Mouse (Mus musculus) testis, adult 2 months (tissue): ENCODE results near the gene Pck2. TPM values are rescaled to one million over a fixed set of nuclear protein-coding genes. Genes with fewer than 3 reads are reported as not detected.
A peak's percentile ranks its signal among the peaks of the same experiment; 100 is the strongest.

Source experiments
- H3K27ac ChIP-seq: fragments of 200-500 bp; 2 replicates; pipeline ENCODE4 v1.5.1; 2012; ENCODE audit warnings: low read depth, low read length; ENCODE audit not compliant: control insufficient read depth, insufficient read depth
- H3K27me3 ChIP-seq: fragments of 200-500 bp; 2 replicates; pipeline ENCODE4 v1.6.1; 2012; ENCODE audit warnings: mild to moderate bottlenecking, low read length, moderate library complexity; ENCODE audit not compliant: control insufficient read depth, insufficient read depth
- H3K36me3 ChIP-seq: fragments of 200-500 bp; 2 replicates; pipeline ENCODE4 v1.6.1; 2012; ENCODE audit warnings: mild to moderate bottlenecking, low read length; ENCODE audit not compliant: control insufficient read depth, insufficient read depth
- H3K4me1 ChIP-seq: fragments of 200-500 bp; 2 replicates; pipeline ENCODE4 v1.6.1; 2012; ENCODE audit warnings: low read length; ENCODE audit not compliant: control insufficient read depth, insufficient read depth
- H3K4me3 ChIP-seq: fragments of 200-500 bp; 2 replicates; pipeline ENCODE4 v1.5.1; 2012; ENCODE audit warnings: low read depth, mild to moderate bottlenecking, low read length, moderate library complexity, mixed read lengths; ENCODE audit not compliant: control insufficient read depth
- CTCF ChIP-seq: fragments of 200-500 bp; IDR thresholded peaks from 2 replicates; pipeline ENCODE4 v1.5.1; 2012; ENCODE audit warnings: low read depth, mild to moderate bottlenecking, inconsistent platforms, low read length, moderate library complexity; ENCODE audit not compliant: control insufficient read depth, insufficient read depth, insufficient replicate concordance
- POLR2A ChIP-seq: fragments of 200-500 bp; IDR thresholded peaks from 2 replicates; pipeline ENCODE4 v1.6.1; 2012; ENCODE audit warnings: low read depth, mild to moderate bottlenecking, inconsistent platforms, low read length, moderate library complexity; ENCODE audit not compliant: control insufficient read depth
- polyA plus RNA-seq: library from polyadenylated mRNA; depleted of rRNA; stranded (reverse); fragments of >200 nt; gene quantifications from 2 replicates; pipeline ENCODE4 v1.2.3, GENCODE M21; 2012

Gene Pck2
- polyA plus RNA-seq, 1 experiment = 2.8 TPM

- TF ChIP-seq CTCF (no peak), POLR2A (no peak)
- Histone ChIP-seq H3K4me1 (no peaks in the 10 kb centered on the region), H3K36me3 (no peaks in the 10 kb centered on the region), H3K27ac (no peak overlapping the region), H3K4me3 (no peak overlapping the region), H3K27me3 (no peaks in the 10 kb centered on the region)
Measured at GRCm38 (mm10) chr14:55555788-55556187, 15.7 kb downstream of the Pck2 start.

- Histone ChIP-seq H3K4me1 (peaks cover 10% of the 10 kb centered on the region), H3K36me3 (no peaks in the 10 kb centered on the region), H3K27me3 (no peaks in the 10 kb centered on the region), H3K27ac (no peak overlapping the region), H3K4me3 (no peak overlapping the region)
- TF ChIP-seq CTCF (peak; percentile 67; the same call in 1 of the 2 replicates), POLR2A (no peak)
Measured at GRCm38 (mm10) chr14:55557003-55557402, 16.9 kb downstream of the Pck2 start.

GRCm38 (mm10) chr14:55557587-55557986, 17.5 kb downstream of the Pck2 start:
- Histone ChIP-seq H3K4me1 (peaks cover 12% of the 10 kb centered on the region), H3K27ac (no peak overlapping the region; the same call in 1 of the 2 replicates), H3K36me3 (no peaks in the 10 kb centered on the region), H3K27me3 (no peaks in the 10 kb centered on the region), H3K4me3 (no peak overlapping the region)
- TF ChIP-seq POLR2A (no peak), CTCF (no peak)

- TF ChIP-seq CTCF (no peak), POLR2A (no peak)
- Histone ChIP-seq H3K4me3 (no peak overlapping the region), H3K27me3 (no peaks in the 10 kb centered on the region), H3K27ac (no peak overlapping the region), H3K4me1 (peaks cover 12% of the 10 kb centered on the region), H3K36me3 (peaks cover 3% of the 10 kb centered on the region)
Measured at GRCm38 (mm10) chr14:55558740-55559448, 18.8 kb downstream of the Pck2 start.

- peak within 1 kb of the TSS; percentile 96 for H3K27ac ChIP-seq
- peaks cover 12% of the 10 kb centered on the region for H3K4me1 ChIP-seq
- no peaks in the 10 kb centered on the region for H3K27me3 ChIP-seq
- H3K4me3 ChIP-seq = peak within 1 kb of the TSS; percentile 89
- H3K36me3 ChIP-seq = peaks cover 6% of the 10 kb centered on the region
- TF ChIP-seq POLR2A = peak; percentile 68
- TF ChIP-seq CTCF = 0 out of 2 replicates have a peak, but pooled peaks have one; percentile 7
Measured at GRCm38 (mm10) chr14:55559799-55560201, 19.7 kb downstream of the Pck2 start, which contains the start of gene Dcaf11. Gene Dcaf11 (plus strand): TSS chr14:55560006.

- TF ChIP-seq POLR2A (peak; percentile 65), CTCF (no peak)
- Histone ChIP-seq H3K27me3 (no peaks in the 10 kb centered on the region), H3K27ac (peak within 1 kb of the TSS; percentile 96), H3K4me1 (peaks cover 12% of the 10 kb centered on the region), H3K36me3 (peaks cover 6% of the 10 kb centered on the region), H3K4me3 (peak within 1 kb of the TSS; percentile 89)
Measured at GRCm38 (mm10) chr14:55560202-55561073, 20.4 kb downstream of the Pck2 start, which contains the start of gene A730061H03Rik. Gene A730061H03Rik (minus strand): TSS chr14:55560406.

GRCm38 (mm10) chr14:55561860-55562259, 21.8 kb downstream of the Pck2 start:
- Histone ChIP-seq H3K4me1 (peaks cover 12% of the 10 kb centered on the region), H3K36me3 (peaks cover 9% of the 10 kb centered on the region), H3K27me3 (no peaks in the 10 kb centered on the region), H3K4me3 (peak overlapping the region; percentile 89), H3K27ac (no peak overlapping the region; the same call in 1 of the 2 replicates)
- no peak for TF ChIP-seq POLR2A
- no peak for TF ChIP-seq CTCF
